Mouse (Mus musculus) right cerebral cortex, postnatal 4 days (tissue): Measurements from ENCODE around the gene Sgf29.
"Not testable (repeated sequence)": the region's sequence is repeated elsewhere in the genome, so short reads cannot be mapped to it uniquely, and the experiment has no call there.

ENCODE experiments used
- DNase-seq: peaks from one replicate; pipeline ENCODE4 v3.0.0-alpha.2; 2022

Sgf29 gene

GRCm38 (mm10) chr7:126688156-126688555, 39.0 kb downstream of the Sgf29 start:
- DNase-seq, result not testable (repeated sequence)

GRCm38 (mm10) chr7:126689021-126689420, 39.9 kb downstream of the Sgf29 start:
- DNase-seq, result no peak

- no peak for DNase-seq
These were observed 41.6 kb downstream of the Sgf29 start for GRCm38 (mm10) chr7:126690737-126691136.

GRCm38 (mm10) chr7:126691676-126692075, 42.6 kb downstream of the Sgf29 start:
- no peak for DNase-seq

- DNase-seq, result no peak
These were observed 43.3 kb downstream of the Sgf29 start for GRCm38 (mm10) chr7:126692426-126692825.

- DNase-seq, result peak; percentile 84
These were observed 44.1 kb downstream of the Sgf29 start for GRCm38 (mm10) chr7:126693256-126693655.

- no peak for DNase-seq
These were observed 44.7 kb downstream of the Sgf29 start for GRCm38 (mm10) chr7:126693781-126694180.

- DNase-seq, result no peak
These were observed 45.4 kb downstream of the Sgf29 start for GRCm38 (mm10) chr7:126694441-126695051.

GRCm38 (mm10) chr7:126695210-126695611, 46.1 kb downstream of the Sgf29 start, which contains the start of gene Bola2:
Bola2 (plus strand) TSS chr7:126695401.
- DNase-seq, result peak; percentile 60

GRCm38 (mm10) chr7:126695631-126696207, 46.6 kb downstream of the Sgf29 start, which contains the start of gene Slx1b:
Slx1b (minus strand) TSS chr7:126695784.
- DNase-seq, result peak; percentile 89

GRCm38 (mm10) chr7:126696303-126696702, 47.2 kb downstream of the Sgf29 start:
- no peak for DNase-seq

- no peak for DNase-seq
These were observed 47.8 kb downstream of the Sgf29 start for GRCm38 (mm10) chr7:126696886-126697285.

- no peak for DNase-seq
These were observed 48.7 kb downstream of the Sgf29 start for GRCm38 (mm10) chr7:126697838-126698237.

GRCm38 (mm10) chr7:126700063-126701015, 51.2 kb downstream of the Sgf29 start:
- no peak for DNase-seq

- DNase-seq, result peak; percentile 98
These were observed 52.0 kb downstream of the Sgf29 start for GRCm38 (mm10) chr7:126701070-126701469.

- no peak for DNase-seq
These were observed 52.6 kb downstream of the Sgf29 start for GRCm38 (mm10) chr7:126701559-126702357.

GRCm38 (mm10) chr7:126702358-126702757, 53.2 kb downstream of the Sgf29 start:
- no peak for DNase-seq

- DNase-seq, result no peak
These were observed 54.0 kb downstream of the Sgf29 start for GRCm38 (mm10) chr7:126702861-126703756.

GRCm38 (mm10) chr7:126703757-126704077, 54.6 kb downstream of the Sgf29 start:
- no peak for DNase-seq

GRCm38 (mm10) chr7:126704121-126704980, 55.2 kb downstream of the Sgf29 start:
- DNase-seq, result peak; percentile 88
